Mouse (Mus musculus) kidney, embryonic 14.5 days (tissue): ENCODE data around the gene Col5a1. TPM values are rescaled to one million over a fixed set of nuclear protein-coding genes. Genes with fewer than 3 reads are reported as not detected.

Experiments
- ATAC-seq: fragments of 200-750 bp; cut with Nextera tagmentation; 2 replicates; pipeline ENCODE4 v1.8.0; 2017; ENCODE audit warnings: moderate number of reproducible peaks, mild to moderate bottlenecking, moderate TSS enrichment, moderate library complexity; ENCODE audit not compliant: low FRiP score, low TSS enrichment
- H3K27ac ChIP-seq: fragments of 300-500 bp; sonication (generic); 2 replicates; pipeline ENCODE4 v1.5.1; 2014; ENCODE audit warnings: low read depth, mild to moderate bottlenecking, low read length, moderate library complexity, mixed read lengths
- H3K27me3 ChIP-seq: fragments of 300-500 bp; sonication (generic); 2 replicates; pipeline ENCODE4 v1.6.1; 2014; ENCODE audit warnings: mild to moderate bottlenecking, low read length; ENCODE audit not compliant: control insufficient read depth, insufficient read depth
- H3K36me3 ChIP-seq: fragments of 300-500 bp; sonication (generic); 2 replicates; pipeline ENCODE4 v1.6.1; 2014; ENCODE audit warnings: low read length, mixed read lengths; ENCODE audit not compliant: control insufficient read depth, insufficient read depth
- H3K4me1 ChIP-seq: fragments of 300-500 bp; sonication (generic); 2 replicates; pipeline ENCODE4 v1.6.1; 2014; ENCODE audit warnings: low read length, mixed read lengths; ENCODE audit not compliant: control insufficient read depth, insufficient read depth
- H3K4me2 ChIP-seq: fragments of 300-500 bp; sonication (generic); replicated peaks from 2 replicates; pipeline ENCODE4 v1.6.1; 2014; ENCODE audit warnings: low read depth, mild to moderate bottlenecking, low read length
- H3K4me3 ChIP-seq: fragments of 300-500 bp; sonication (generic); 2 replicates; pipeline ENCODE4 v1.5.1; 2014; ENCODE audit warnings: mild to moderate bottlenecking, low read length
- H3K9ac ChIP-seq: fragments of 300-500 bp; sonication (generic); 2 replicates; pipeline ENCODE4 v1.6.1; 2014; ENCODE audit warnings: low read depth, mild to moderate bottlenecking, low read length, moderate library complexity
- H3K9me3 ChIP-seq: fragments of 300-500 bp; sonication (generic); 2 replicates; pipeline ENCODE4 v1.6.1; 2016; ENCODE audit warnings: low read length; ENCODE audit not compliant: control insufficient read depth
- WGBS: fragments of 180-500 bp; shearing (Covaris S2); extraction: QIAGEN DNeasy Blood & Tissue Kit; methylation state at CpG from one replicate; pipeline ENCODE4 v1.1.7; 2014; 5-methylcytosine and 5-hydroxymethylcytosine counted together
- polyA plus RNA-seq: library from polyadenylated mRNA; unstranded; fragments of >200 nt; fragmentation: Nextera tagmentation; extraction: Ambion mirVana; gene quantifications from 2 replicates; pipeline ENCODE4 v1.2.1, GENCODE M21; 2014

Col5a1 gene
- polyA plus RNA-seq, 1 experiment from 2014 or later = 42.3 TPM

DNA sequence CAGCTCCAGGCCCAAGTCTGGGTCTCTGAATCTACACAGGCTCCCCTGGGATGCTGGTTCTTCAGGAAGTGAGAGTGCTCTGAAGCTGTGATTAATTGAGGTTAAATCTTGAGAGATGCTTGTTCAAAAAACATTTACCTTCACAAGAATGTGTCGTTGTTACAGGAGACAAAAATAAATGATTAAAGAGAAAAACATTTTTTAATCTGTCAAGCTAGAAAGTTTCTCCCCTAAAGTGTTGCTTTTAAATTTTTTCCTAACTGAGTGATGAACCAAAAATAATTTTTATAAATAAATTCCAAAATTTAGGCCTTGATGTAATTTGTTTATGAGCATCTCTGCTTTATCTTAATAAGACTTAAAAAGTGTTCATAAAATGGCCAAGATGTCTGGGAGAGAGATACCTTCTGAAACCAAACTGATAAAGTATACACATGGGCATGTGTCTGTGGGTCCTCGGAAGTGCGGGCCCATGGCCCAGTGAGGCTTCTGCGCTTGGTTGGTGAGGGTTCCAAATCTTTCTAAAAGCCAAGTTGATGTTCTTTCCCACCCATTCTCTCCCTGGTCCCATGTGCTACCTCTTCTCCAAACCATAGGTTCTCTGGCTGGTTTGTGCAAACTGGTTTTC lies 177.6 kb downstream of the Col5a1 start:
- Histone ChIP-seq H3K36me3 (no peaks in the 10 kb centered on the region), H3K4me3 (no peak overlapping the region), H3K9ac (no peak overlapping the region), H3K4me1 (no peaks in the 10 kb centered on the region), H3K4me2 (no peak overlapping the region), H3K27me3 (no peaks in the 10 kb centered on the region), H3K27ac (no peak overlapping the region), H3K9me3 (no peaks in the 10 kb centered on the region)
- WGBS = 81% methylated on average over 4 of the region's 4 CpGs
- ATAC-seq = no peak

DNA sequence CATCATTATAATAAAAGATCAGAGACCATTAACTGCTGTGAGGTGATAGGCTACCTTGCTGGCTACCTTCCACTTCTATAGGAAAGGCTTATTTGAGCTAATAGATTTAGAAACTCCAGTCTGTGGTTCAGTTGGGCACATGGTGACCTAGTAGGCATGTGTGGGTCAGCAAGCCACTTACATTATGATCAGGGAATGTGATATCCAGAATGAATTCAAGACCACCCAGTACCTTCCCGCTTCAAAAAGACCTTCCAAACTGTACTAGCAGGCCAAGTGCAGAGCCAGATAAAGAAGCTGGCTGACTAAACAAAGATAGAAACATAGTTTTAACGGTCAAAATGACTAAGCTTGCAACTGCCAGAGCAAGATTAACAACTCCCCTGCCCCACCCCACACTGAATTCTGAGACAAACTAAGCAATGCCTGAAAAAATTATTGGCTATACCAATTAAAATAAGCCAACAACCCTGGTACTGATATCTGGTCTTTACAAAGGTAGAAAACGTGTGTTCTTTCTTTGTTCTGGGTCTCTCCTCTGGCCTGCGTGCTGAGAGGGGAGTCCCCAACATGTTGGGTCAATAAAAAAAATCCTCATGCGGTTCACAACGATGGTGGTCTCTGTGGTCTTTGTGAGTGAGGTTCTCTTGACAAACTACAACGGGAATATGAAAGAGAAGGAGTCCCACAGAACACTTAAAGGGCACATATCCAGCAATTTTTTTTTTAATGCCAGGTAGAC lies 178.3 kb downstream of the Col5a1 start:
- no peak overlapping the region for H3K9ac ChIP-seq
- no peak overlapping the region for H3K4me2 ChIP-seq
- no peaks in the 10 kb centered on the region for H3K27me3 ChIP-seq
- no peak overlapping the region for H3K4me3 ChIP-seq
- no peaks in the 10 kb centered on the region for H3K9me3 ChIP-seq
- no peak overlapping the region for H3K27ac ChIP-seq
- ATAC-seq = no peak
- WGBS = 79% methylated on average over 7 of the region's 7 CpGs
- no peaks in the 10 kb centered on the region for H3K4me1 ChIP-seq
- H3K36me3 ChIP-seq = no peaks in the 10 kb centered on the region

DNA sequence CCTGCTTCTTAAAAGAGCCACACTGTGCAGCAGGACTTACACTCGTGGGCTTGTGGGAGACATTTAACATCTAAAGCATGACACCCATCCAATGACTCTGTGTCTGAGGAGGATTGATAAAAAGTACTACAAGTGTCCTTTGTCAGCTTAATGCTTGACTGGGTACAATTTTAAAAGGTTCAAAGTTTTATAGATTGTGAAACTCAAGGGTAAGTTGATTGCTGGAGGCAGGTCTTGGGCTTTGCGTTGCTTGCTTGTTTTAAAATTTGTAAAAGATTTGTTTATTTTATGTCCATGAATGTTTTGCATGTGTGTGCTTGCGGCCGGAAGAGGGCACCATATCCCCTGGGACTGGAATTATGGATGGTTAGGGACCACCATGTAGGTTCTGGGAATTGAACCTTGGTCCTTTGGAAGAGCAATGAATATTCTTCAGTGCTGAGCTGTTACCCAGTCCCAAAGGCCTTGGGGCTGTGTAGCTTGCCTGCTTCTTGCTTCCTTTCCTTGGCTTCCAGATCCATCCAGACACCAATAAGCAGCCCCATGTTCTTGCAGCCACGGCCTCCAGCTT lies 178.9 kb downstream of the Col5a1 start:
- Histone ChIP-seq H3K9me3 (no peaks in the 10 kb centered on the region), H3K9ac (no peak overlapping the region), H3K4me3 (no peak overlapping the region), H3K4me1 (no peaks in the 10 kb centered on the region), H3K4me2 (no peak overlapping the region), H3K27me3 (no peaks in the 10 kb centered on the region), H3K36me3 (no peaks in the 10 kb centered on the region), H3K27ac (no peak overlapping the region)
- ATAC-seq = no peak
- 85% methylated on average over 5 of the region's 5 CpGs for WGBS

DNA sequence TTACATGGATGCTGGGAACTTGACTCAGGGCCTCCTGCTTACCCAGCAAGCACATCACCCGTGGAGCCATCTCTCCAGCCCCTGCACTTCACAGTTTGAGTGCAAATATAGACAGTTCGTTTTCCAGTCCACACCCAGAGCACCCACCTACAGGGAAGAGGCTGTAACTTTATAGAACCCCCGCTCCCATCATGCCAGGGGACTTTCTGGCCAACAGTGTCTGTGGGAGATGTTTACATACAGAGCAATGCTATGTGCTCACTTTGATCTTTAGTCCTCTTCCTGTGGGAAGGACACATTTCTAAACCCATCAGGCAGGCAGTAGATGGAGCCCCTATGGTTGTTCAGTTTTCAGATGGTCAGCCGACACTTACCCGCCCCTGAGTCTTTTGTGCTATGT lies 180.5 kb downstream of the Col5a1 start:
- Histone ChIP-seq H3K27me3 (no peaks in the 10 kb centered on the region), H3K9me3 (no peaks in the 10 kb centered on the region), H3K4me3 (no peak overlapping the region), H3K36me3 (no peaks in the 10 kb centered on the region), H3K4me1 (no peaks in the 10 kb centered on the region), H3K4me2 (no peak overlapping the region), H3K27ac (no peak overlapping the region), H3K9ac (no peak overlapping the region)
- WGBS = 60% methylated on average over 5 of the region's 5 CpGs
- ATAC-seq = no peak

DNA sequence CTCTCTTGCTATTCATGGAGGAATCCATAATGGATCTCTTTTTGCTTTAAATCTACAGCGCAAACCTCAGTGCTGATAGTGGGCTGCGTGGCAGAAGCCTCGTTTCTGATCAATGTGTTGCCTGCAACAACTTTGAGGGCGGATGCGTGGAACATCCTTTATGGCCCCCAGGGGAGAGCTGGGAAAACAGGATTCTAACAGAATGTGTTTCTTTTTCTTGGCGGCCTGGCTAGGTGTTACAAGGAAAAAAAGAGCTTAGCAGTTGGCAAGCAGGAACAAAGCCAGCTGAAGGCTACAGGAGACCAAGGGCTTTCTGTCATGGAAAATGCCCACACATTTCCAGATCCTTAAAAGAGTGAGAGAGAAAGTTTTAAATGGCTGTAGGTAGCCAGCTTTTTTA lies 180.9 kb downstream of the Col5a1 start:
- no peak overlapping the region for H3K4me2 ChIP-seq
- no peaks in the 10 kb centered on the region for H3K4me1 ChIP-seq
- H3K27me3 ChIP-seq = no peaks in the 10 kb centered on the region
- no peak overlapping the region for H3K4me3 ChIP-seq
- H3K36me3 ChIP-seq = no peaks in the 10 kb centered on the region
- no peak overlapping the region for H3K9ac ChIP-seq
- H3K27ac ChIP-seq = no peak overlapping the region
- WGBS = 46% methylated on average over 6 of the region's 6 CpGs
- no peak for ATAC-seq
- H3K9me3 ChIP-seq = no peaks in the 10 kb centered on the region

DNA sequence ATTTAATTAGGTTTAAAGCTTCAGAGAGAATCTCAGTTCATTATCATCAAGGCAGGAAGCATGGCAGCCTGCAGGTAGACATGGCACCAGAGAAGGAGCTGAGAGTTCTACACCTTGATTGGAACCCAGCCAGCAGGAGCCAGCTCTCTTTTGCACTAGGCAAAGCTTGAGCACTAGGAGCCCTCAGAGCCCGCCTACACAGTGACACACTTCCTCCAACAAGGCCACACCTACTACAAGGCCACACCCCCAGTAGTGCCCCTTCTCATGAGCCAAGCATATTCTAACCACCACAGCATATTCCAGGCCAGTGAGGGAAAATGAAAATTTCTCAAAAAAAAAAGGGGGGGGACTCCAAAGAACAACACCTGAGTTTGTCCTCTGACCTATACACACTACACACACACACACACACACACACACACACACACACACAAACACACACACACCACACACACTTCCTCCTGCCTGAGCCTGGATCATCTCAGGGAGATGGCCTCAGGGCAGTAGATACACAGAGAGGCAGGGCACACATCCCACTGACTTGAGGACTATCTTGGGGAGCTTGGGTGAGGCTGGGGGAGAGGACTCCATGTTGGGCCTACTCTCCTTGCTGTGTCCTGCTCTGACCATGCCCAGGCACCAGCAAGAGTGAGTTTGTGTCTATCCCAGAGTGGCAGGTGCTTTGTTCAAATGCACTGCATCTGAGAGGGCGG lies 181.8 kb downstream of the Col5a1 start:
- 92% methylated on average over 2 of the region's 2 CpGs for WGBS
- Histone ChIP-seq H3K9ac (no peak overlapping the region), H3K27me3 (no peaks in the 10 kb centered on the region), H3K4me1 (no peaks in the 10 kb centered on the region), H3K36me3 (no peaks in the 10 kb centered on the region), H3K4me3 (no peak overlapping the region), H3K9me3 (no peaks in the 10 kb centered on the region), H3K4me2 (no peak overlapping the region), H3K27ac (no peak overlapping the region)
- ATAC-seq = no peak

DNA sequence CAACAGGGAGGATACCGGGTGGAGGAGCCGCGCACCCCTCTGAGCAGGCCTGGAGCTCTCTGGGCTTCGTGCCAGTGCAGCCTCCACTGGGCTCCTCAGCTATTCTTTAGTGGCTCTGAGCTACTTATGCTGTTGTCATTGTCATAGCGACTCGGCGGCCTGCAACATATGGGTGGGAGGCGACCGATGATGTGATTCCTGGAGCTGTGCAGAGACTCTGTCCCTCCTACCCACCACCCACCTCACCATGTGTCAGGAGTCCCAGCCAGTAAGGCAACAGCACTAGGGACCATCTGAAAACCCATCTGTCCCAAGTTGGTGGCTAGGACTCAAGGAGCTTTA lies 182.3 kb downstream of the Col5a1 start:
- no peak for ATAC-seq
- Histone ChIP-seq H3K9ac (no peak overlapping the region), H3K4me1 (no peaks in the 10 kb centered on the region), H3K4me3 (no peak overlapping the region), H3K9me3 (no peaks in the 10 kb centered on the region), H3K27ac (no peak overlapping the region), H3K27me3 (no peaks in the 10 kb centered on the region), H3K36me3 (no peaks in the 10 kb centered on the region), H3K4me2 (no peak overlapping the region)
- 87% methylated on average over 9 of the region's 9 CpGs for WGBS

DNA sequence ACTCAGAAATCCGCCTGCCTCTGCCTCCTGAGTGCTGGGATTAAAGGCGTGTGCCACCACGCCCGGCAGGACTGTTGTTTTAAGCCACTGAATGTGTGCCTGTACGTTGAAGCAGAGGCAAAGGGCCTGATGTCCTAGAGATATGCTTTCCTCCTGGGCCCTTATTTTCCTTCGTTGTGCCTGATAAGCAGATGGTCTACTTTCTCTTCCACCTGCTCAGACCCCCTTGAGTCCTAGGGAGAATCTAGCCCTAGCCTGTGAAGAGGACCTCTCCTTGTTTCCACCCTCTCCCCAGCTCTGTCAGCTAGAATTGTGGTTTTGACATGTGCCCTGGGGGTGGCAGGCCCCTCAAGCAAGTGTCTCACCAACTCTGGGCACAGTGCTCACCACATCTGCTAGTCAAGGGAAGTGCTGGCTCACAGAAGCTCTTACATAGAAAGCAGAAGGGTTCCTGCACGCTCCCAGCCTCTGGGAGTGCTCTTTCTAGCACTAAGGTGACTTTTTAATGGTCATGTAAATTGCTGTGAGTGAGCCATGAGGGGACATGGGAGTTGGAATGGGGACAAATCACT lies 189.5 kb downstream of the Col5a1 start:
- no peak for ATAC-seq
- H3K27ac ChIP-seq = no peak overlapping the region
- H3K9me3 ChIP-seq = no peaks in the 10 kb centered on the region
- H3K4me2 ChIP-seq = no peak overlapping the region
- H3K27me3 ChIP-seq = no peaks in the 10 kb centered on the region
- 82% methylated on average over 7 of the region's 7 CpGs for WGBS
- H3K4me1 ChIP-seq = no peaks in the 10 kb centered on the region
- H3K9ac ChIP-seq = no peak overlapping the region
- no peak overlapping the region for H3K4me3 ChIP-seq
- no peaks in the 10 kb centered on the region for H3K36me3 ChIP-seq
